ENCODE assay signal across 15 mouse cellular contexts in the genomic region with DNA sequence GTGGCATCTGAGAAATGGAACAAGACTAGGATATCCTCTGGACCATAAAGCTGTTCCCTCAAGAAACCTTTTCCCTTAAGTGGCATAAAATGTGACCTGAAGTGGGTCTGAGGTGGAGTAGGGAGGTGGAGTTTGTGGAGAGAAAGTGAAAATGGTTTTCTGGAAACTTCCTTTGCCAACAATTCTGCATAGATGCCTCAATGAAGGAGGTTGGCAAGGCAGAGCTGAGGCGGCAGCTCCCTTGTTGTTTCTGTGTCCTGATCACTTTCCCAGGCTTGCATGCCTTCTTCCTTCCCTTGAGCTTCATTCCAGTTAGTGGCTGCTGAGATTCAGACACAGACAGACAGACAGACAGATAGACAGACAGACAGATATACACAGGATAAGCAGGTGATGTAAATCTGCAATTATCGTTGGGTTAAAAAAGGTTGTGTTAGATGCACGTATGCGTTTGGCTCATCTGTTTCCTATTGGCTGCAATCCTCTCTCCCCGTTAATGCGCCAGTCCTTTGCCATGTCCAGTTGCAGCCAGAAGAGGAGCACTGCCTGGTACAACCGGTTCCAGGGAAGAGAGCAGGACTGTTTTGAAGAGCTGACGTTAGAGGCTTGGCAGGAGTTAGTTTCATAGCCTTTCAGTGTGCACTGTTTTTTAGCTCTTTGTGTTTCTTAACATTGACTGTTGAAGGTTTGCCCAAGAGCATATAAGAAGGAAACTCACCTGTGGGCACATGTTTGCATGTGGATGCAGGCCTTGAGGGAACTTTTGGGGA.
DNase-seq lines count a peak whose midpoint lies in the region; ATAC-seq and TF ChIP-seq lines count a peak whose summit lies in the region.
"Had no signal": no experiment of that assay in that cellular context is flagged by ENCODE, and none has a peak within 500 bp of the region (broad histone marks: within the 10 kb centered on the region; RNA-seq: fewer than 3 reads in every experiment).

No protein-coding gene starts in this region.

- H3K27me3 ChIP-seq in kidney, postnatal 0 days (ENCODE audit: insufficient read depth, low read length): no peaks in the 10 kb centered on the region
- H3K27me3 ChIP-seq in embryonic facial prominence, embryonic 10.5 days (replicated peaks; ENCODE audit: low read depth, poor library complexity, severe bottlenecking): no peaks in the 10 kb centered on the region
- H3K27me3 ChIP-seq: forebrain, embryonic 13.5 days; hindbrain, embryonic 13.5 days; liver, embryonic 13.5 days; neural tube, embryonic 12.5 days had no signal

- DNase-seq in heart, adult 11 months: peak; percentile 91
- no peak for DNase-seq in heart, adult 8-10 months (ENCODE audit: low spot score)
- DNase-seq in kidney, postnatal 0 days (ENCODE audit: low spot score): no peak
- DNase-seq in kidney, postnatal 36 days: no peak
- no peak for DNase-seq in embryonic facial prominence, embryonic 10.5 days (ENCODE audit: low spot score)
- peak; percentile 62 for DNase-seq in lung, postnatal 25 days (ENCODE audit: low spot score)
- DNase-seq in right cerebral cortex, postnatal 14 days: no peak
- DNase-seq in adrenal gland, adult 8-10 months: no peak
- DNase-seq: adrenal gland, adult 2 months; kidney, adult 9 months; liver, embryonic 13.5 days had no signal

- no peak for ATAC-seq in kidney, postnatal 0 days (replicated peaks; ENCODE audit: low FRiP score, low read depth)
- ATAC-seq: forebrain, embryonic 13.5 days had no signal

- peak overlapping the region; percentile 26; the same call in 1 of the 2 replicates for H3K27ac ChIP-seq in kidney, postnatal 0 days
- peak overlapping the region; percentile 44; the same call in 1 of the 2 replicates for H3K27ac ChIP-seq in embryonic facial prominence, embryonic 10.5 days (replicated peaks)
- H3K27ac ChIP-seq: forebrain, embryonic 13.5 days; liver, embryonic 13.5 days; neural tube, embryonic 12.5 days had no signal

- H3K36me3 ChIP-seq in kidney, postnatal 0 days (ENCODE audit: insufficient read depth, low read length): no peaks in the 10 kb centered on the region
- no peaks in the 10 kb centered on the region for H3K36me3 ChIP-seq in embryonic facial prominence, embryonic 10.5 days (replicated peaks)
- H3K36me3 ChIP-seq: hindbrain, embryonic 13.5 days; liver, embryonic 13.5 days; neural tube, embryonic 12.5 days had no signal

- peaks cover 35% of the 10 kb centered on the region for H3K4me1 ChIP-seq in kidney, postnatal 0 days (replicated peaks; ENCODE audit: insufficient read depth, low read length)
- H3K4me1 ChIP-seq in embryonic facial prominence, embryonic 10.5 days: peaks cover 60% of the 10 kb centered on the region

- TF ChIP-seq CTCF in kidney, postnatal 0 days (IDR thresholded peaks at IDR 0.05; ENCODE audit: low read depth): no peak; the same call in 1 of the 2 replicates

- WGBS in kidney, postnatal 0 days: 80% methylated on average over 8 of the region's 8 CpGs
- 80% methylated on average over 8 of the region's 8 CpGs for WGBS in embryonic facial prominence, embryonic 10.5 days

- no peak overlapping the region for H3K4me3 ChIP-seq in kidney, postnatal 0 days (replicated peaks; ENCODE audit: low read depth, low read length)
- no peak overlapping the region for H3K4me3 ChIP-seq in embryonic facial prominence, embryonic 10.5 days
- H3K4me3 ChIP-seq: forebrain, embryonic 13.5 days; hindbrain, embryonic 13.5 days; liver, embryonic 13.5 days; neural tube, embryonic 12.5 days had no signal

- H3K4me2 ChIP-seq in kidney, postnatal 0 days (ENCODE audit: low read length): no peak overlapping the region
- H3K4me2 ChIP-seq: forebrain, embryonic 13.5 days; hindbrain, embryonic 13.5 days; liver, embryonic 13.5 days; midbrain, embryonic 11.5 days; neural tube, embryonic 12.5 days had no signal

- no peak overlapping the region for H3K9ac ChIP-seq in kidney, postnatal 0 days (ENCODE audit: low read depth, low read length)
- H3K9ac ChIP-seq: forebrain, embryonic 13.5 days; liver, embryonic 13.5 days; neural tube, embryonic 12.5 days had no signal

- no peaks in the 10 kb centered on the region for H3K9me3 ChIP-seq in kidney, postnatal 0 days (replicated peaks; ENCODE audit: low read length)
- no peaks in the 10 kb centered on the region; the same call in 1 of the 2 replicates for H3K9me3 ChIP-seq in embryonic facial prominence, embryonic 10.5 days
- H3K9me3 ChIP-seq: forebrain, embryonic 13.5 days; hindbrain, embryonic 13.5 days; liver, embryonic 13.5 days; neural tube, embryonic 12.5 days had no signal

Comparison
In these comparisons a context has a peak if more than half of its experiments do, and no peak if none do; other contexts are left out.
1. DNase-seq: peak in heart, adult 11 months (single experiment) and lung, postnatal 25 days (single experiment); none in heart, adult 8-10 months (single experiment), kidney, postnatal 0 days (single experiment), kidney, postnatal 36 days (0 of 2), embryonic facial prominence, embryonic 10.5 days (single experiment), right cerebral cortex, postnatal 14 days (single experiment) and adrenal gland, adult 8-10 months (single experiment).